Mouse (Mus musculus) gastrocnemius, postnatal 25 days (tissue): ENCODE measurements around the gene Gpbar1. TPM values are rescaled to one million over a fixed set of nuclear protein-coding genes. Genes with fewer than 3 reads are reported as not detected.

ENCODE experiments used
- DNase-seq: peaks from one replicate; pipeline ENCODE4 v3.0.0; 2022
- long read RNA-seq, 2 experiments: library from polyadenylated mRNA; stranded (forward); transcript quantifications; one replicate each; pipeline ENCODE4 v2.0.0; 2021
- total RNA-seq, 2 experiments: library from RNA; stranded (reverse); gene quantifications; 1 replicate in 1 of 2; 2 replicates in 1 of 2; pipeline ENCODE4 v1.2.3; 2021

Gene Gpbar1
- not detected for total RNA-seq
- long read RNA-seq, experiment 1 = 0 reads
- long read RNA-seq, experiment 2 = 0 reads

DNA sequence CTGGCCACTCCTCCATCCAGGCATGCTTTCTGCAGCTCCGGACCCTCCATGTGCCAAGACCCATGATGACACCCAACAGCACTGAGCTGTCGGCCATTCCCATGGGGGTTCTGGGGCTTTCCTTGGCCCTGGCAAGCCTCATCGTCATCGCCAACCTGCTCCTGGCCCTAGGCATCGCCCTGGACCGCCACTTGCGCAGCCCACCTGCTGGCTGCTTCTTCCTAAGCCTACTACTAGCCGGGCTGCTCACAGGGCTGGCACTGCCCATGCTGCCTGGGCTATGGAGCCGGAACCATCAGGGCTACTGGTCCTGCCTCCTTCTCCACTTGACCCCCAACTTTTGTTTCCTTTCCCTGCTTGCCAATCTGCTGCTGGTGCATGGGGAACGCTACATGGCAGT, at the start of gene Gpbar1:
Gpbar1 (plus strand) TSS at position 13 of the 400 bp plus-strand sequence.
- no peak for DNase-seq

DNA sequence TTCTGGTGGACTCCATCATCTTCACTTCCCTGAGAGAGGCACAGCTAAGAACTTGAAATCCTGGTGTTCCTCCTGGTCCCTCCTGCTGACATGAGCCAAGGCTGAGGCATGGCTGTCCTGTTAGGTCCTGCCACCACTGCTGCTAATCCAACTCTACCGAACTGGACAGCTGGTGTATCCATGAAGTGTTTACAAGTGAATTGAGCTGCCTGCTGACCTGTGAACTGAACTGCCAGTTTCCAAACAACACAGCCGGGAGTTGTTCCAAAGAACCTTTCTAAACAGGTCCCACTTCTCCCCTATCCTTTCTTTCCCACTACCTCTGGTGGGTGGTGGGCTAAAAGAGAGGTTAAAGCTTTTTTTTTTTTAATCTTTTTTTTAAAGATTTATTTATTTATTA, 48.4 kb upstream of the Gpbar1 start:
- no peak for DNase-seq

GRCm38 (mm10) chr1:74230992-74231391, 47.4 kb upstream of the Gpbar1 start:
- no peak for DNase-seq

- DNase-seq = peak; percentile 97
These were observed 42.3 kb upstream of the Gpbar1 start, which contains the start of gene Arpc2 for GRCm38 (mm10) chr1:74235938-74236589. Gene Arpc2, plus strand, starts transcription at chr1:74236084.

- peak; percentile 22 for DNase-seq
These were observed 41.6 kb upstream of the Gpbar1 start for GRCm38 (mm10) chr1:74236590-74237317.

DNA sequence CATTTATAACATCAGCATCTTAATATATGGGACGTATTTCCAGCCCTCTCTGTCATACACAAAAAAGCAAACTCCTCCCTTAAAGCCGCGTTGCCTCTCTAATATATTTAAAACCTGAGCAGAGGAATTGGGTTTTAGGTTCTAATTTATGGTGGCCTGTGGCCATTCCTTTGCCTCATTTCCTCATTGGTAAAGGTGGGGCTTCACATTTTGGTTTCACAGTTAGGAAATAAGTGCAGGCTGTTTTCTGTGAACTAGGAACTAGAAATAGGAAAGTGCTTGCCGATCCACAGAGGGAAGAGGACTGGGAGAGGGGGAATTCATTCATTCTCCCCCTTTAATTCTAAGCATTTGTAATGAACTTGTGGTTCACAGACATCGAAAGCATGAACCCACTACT, 40.7 kb upstream of the Gpbar1 start:
- no peak for DNase-seq

DNA sequence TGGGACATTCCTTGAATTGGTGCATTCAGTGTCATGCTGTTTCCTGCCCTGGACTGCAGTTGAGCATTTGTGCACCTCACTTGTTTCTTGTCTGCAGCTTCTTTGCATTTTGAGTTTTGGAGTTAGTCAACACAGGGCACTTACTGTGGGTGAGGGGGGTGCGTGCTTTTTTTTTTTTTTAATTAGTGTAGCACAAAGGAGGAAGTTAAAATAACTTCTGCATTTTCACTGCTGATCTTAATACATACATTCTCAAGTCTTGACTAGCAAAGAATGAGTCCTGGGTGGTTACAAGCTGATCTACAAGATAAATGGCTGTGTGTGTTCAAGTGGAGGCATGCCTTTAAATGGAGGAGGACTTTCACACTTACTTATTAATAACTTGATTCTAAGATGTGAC, 40.2 kb upstream of the Gpbar1 start:
- no peak for DNase-seq

DNA sequence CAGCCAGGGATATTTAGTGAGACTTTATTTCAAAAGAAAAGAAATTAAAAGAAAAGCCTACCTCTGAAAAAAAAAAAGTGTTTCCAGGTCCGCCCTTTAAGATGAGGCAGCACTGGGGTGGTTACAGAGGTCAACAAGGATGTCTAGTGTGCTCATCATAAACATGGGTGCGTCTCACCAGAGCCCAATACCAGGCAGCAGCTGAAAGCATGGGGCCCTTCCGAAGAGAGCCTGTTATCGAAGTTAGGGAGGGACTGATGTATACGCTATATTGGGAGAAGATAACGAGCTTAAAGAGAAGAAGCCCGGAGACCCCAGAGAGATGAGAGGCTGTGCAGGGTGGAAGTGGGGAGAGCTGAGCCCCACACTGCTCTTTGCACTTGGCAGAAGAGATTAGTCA, 39.2 kb upstream of the Gpbar1 start:
- no peak for DNase-seq

DNA sequence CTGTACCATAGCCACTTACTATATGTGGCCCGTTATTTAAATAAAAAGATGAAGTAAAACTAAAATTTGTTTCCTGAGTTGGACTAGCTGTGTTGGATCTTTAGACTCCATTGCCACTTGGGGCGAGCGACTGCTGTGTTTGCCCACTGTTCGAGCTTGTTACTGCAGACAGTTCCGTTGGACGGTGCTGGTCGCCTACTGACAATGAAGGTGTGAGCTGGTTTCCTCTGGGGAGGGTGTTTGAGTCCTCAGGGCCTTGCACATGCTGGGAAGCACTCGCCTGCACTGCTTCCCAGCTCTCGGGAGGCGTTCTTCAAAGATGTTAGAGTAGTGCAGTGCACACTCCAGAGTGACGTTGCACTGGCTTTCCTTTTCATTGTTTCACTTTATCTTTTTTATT, 38.7 kb upstream of the Gpbar1 start:
- DNase-seq = no peak

DNA sequence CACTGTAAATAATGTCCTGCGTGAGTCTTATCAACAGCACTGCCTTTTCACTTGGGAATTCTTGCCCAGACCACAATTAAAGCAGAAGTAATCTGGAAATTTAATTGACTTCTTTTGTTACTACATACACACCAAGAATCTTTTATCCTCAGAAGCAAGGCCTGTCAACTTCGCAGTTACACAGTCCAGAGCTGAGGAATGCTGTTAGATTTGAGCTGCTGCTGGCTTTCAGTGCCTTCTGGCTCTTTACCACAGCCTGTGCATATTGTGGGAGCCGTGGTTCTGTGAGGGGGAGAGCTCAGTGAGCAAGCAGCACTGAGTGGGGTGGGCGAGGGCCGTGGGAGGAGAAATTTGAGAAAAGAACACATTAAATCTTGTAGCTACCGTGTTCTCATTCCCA, 38.0 kb upstream of the Gpbar1 start:
- no peak for DNase-seq

DNA sequence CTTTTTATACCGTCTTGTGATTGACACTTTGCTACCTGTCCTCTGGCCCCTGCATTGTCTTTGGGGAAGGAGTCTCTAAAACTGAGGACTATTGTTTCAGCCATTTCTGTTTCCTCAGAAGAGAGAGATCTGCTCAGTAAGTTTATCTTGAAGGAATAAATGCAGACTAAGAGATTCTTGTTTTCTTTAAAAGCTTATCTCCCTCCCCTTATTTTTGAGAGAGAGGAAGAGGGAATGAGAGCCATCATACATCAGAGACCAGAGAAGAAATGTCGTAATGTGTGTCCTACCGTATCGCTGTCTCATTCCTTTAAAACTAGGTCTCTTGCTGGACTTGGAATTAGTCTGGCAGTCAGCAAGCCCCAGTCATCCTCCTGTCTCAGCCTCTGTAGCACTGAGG, 37.5 kb upstream of the Gpbar1 start:
- DNase-seq = no peak

- DNase-seq = no peak
These were observed 32.8 kb upstream of the Gpbar1 start for GRCm38 (mm10) chr1:74245525-74245924.

DNA sequence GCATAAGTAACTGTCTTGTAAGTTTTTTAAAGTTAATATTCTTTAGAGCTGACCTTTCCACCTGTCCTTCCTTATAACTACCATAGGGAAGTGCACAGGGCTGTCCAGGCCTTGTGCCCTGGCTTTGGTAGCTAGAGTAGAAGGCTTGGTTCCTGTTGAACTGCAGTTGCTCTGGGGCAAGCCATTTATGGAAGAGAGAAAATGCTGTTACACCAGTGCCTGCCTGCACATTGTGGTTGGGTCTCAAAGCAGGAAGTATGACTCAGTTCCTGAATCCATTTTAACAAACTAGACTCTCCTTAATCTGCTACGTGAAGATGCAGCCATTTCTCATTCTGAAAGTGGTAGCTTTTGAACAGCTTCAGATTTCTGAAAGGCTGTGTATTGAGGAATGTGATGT, 29.6 kb upstream of the Gpbar1 start:
- DNase-seq = peak; percentile 26

DNA sequence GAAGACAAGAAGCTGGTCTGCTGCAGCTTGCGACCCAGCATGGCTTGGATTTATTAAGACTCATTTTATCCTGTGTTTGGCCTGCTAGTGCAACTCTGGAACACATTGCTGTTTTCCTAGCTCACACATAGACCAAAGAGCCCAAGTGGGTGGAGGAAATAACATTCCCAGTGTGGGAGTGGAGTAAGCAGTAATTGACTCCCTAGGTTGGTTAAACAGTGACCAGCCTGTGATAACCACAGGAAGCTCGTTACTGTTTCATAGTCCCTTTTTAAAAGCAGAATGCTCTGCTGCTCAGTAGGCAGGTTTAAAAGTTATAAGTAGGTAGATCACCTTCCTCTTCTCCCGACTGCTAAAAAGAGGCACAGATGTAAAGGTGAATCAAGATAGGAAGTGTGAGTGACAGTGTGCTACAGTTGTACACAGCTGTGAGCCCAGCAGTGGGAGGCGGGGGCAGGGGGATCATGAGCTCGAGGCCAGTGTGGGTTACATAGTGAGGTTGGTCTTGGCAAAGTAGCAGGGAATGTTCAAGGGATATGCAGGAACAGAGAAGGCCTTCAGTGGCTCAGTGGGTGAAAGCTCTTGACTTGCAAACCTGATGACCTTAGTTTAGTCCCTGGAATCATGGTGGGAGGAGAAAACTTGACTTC, 28.9 kb upstream of the Gpbar1 start:
- no peak for DNase-seq

DNA sequence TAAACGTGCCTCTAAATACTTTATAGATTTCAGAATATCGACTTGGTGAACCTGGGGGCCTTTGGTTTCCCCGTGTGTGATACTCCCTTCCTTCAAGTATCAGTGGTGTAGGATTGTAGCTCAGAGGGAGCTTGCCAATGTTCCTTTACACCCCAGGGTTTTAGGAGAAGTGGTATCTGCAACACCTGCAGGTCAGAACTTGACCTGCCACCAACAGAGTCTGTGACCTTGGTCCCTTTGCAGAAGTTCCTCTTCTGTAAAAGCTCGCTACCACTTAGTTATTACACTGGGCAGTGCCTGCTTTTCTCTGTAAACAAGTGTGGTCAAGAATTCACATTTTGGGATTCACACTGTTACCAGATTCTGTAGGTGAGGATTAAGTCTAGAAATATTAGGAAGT, 28.3 kb upstream of the Gpbar1 start:
- no peak for DNase-seq

GRCm38 (mm10) chr1:74255704-74256345, 22.5 kb upstream of the Gpbar1 start:
- DNase-seq = no peak

GRCm38 (mm10) chr1:74256782-74257181, 21.6 kb upstream of the Gpbar1 start:
- DNase-seq = no peak

GRCm38 (mm10) chr1:74262510-74262909, 15.8 kb upstream of the Gpbar1 start:
- DNase-seq = no peak

- DNase-seq = no peak
These were observed 9.6 kb upstream of the Gpbar1 start for GRCm38 (mm10) chr1:74268750-74269149.

- DNase-seq = no peak
These were observed 6.7 kb upstream of the Gpbar1 start for GRCm38 (mm10) chr1:74271659-74272058.

DNA sequence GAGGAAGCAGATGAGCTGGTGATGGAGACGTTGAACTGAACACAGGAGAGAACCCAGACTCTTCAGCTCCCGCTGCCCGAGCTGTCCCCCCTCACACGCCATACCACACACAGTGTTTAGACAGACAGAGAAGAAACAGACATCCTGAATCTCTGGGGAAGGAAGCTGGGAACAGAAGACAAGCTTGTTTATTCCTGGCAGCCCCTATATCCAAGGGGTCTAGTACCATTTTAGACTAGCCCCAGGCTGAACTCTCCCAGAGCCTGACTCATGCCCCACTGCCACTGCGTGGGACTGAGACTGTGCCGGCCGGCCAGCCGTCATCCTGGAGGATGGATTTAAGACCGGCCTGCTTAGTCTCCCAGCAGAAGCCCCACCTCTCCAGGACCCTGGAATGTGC, 3.3 kb upstream of the Gpbar1 start:
- DNase-seq = no peak

DNA sequence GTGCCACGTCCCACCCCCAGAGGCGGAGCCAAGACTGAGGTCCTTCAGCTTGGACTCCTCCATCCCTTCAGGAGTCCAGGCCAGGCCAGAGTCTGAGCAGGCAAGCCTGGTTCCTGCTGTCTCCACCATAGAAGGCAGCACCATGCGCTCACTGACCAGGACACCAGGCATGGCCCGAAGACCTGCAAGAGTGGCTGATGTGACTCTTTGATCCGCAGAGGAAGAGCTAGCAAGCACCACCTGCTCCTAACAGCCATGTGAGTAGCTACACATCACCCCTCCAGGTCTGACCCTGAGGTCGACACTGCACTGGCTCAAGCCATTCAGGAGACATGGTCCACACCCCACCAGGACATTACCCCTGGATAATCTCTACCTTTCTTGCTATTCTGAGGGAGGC, 1.3 kb upstream of the Gpbar1 start:
- DNase-seq = no peak
